Mouse (Mus musculus) lung, postnatal 0 days (tissue): Measurements from ENCODE around the gene Nek2.

Source experiments
- CTCF ChIP-seq: IDR thresholded peaks from 2 replicates; pipeline ENCODE4 v1.5.1; 2016; ENCODE audit warnings: antibody characterized with exemption, mild to moderate bottlenecking
- EP300 ChIP-seq: IDR thresholded peaks from 2 replicates; pipeline ENCODE4 v1.6.1; 2016; ENCODE audit warnings: antibody characterized with exemption, mild to moderate bottlenecking, control low read depth

GRCm38 (mm10) chr1:191880921-191881609 is 59.8 kb downstream of the Nek2 start:
- TF ChIP-seq CTCF = no peak
- TF ChIP-seq EP300 = no peak
